In genomic region chr1:93636211-93636897, GRCm38 (mm10) we compare ENCODE assay signal across 7 mouse cellular contexts. TPM values are rescaled to one million over a fixed set of nuclear protein-coding genes. Genes with fewer than 3 reads are reported as not detected.
DNase-seq lines count a peak whose midpoint lies in the region; ATAC-seq and TF ChIP-seq lines count a peak whose summit lies in the region.

No protein-coding gene starts in this region.

- no peak for DNase-seq in lung, postnatal 10 days
- DNase-seq in embryo, embryonic 11 days = peak; percentile 49
- peak; percentile 52 for DNase-seq in midbrain, postnatal 0 days (ENCODE audit: low spot score)
- DNase-seq in adrenal gland, postnatal 36 days = no peak
- no peak for DNase-seq in spleen, postnatal 4 days (ENCODE audit: low spot score in 2 of 2)

- no peaks in the 10 kb centered on the region for H3K9me3 ChIP-seq in lung, embryonic 16.5 days (ENCODE audit: control insufficient read depth, low read length)
- H3K9me3 ChIP-seq in hindbrain, embryonic 16.5 days (ENCODE audit: control insufficient read depth, low read length) = no peaks in the 10 kb centered on the region
- H3K9me3 ChIP-seq in midbrain, postnatal 0 days (ENCODE audit: low read length) = no peaks in the 10 kb centered on the region

- H3K4me2 ChIP-seq in lung, embryonic 16.5 days (ENCODE audit: low read depth, low read length) = peak overlapping the region; percentile 81
- peak overlapping the region; percentile 71 for H3K4me2 ChIP-seq in hindbrain, embryonic 16.5 days (ENCODE audit: low read length)
- peak overlapping the region; percentile 75 for H3K4me2 ChIP-seq in midbrain, postnatal 0 days (ENCODE audit: low read depth, low read length, poor library complexity, severe bottlenecking)

- 23% methylated on average over 7 of the region's 7 CpGs for WGBS in lung, embryonic 16.5 days
- WGBS in hindbrain, embryonic 16.5 days = 29% methylated on average over 7 of the region's 7 CpGs
- 27% methylated on average over 7 of the region's 7 CpGs for WGBS in midbrain, postnatal 0 days

- H3K4me3 ChIP-seq in lung, embryonic 16.5 days (ENCODE audit: low read length) = peak overlapping the region; percentile 97
- H3K4me3 ChIP-seq in hindbrain, embryonic 16.5 days (ENCODE audit: low read length) = peak overlapping the region; percentile 65
- peak overlapping the region; percentile 88 for H3K4me3 ChIP-seq in midbrain, postnatal 0 days (ENCODE audit: low read depth, low read length)

- H3K9ac ChIP-seq in lung, embryonic 16.5 days (ENCODE audit: low read length) = peak overlapping the region; percentile 64
- peak overlapping the region; percentile 65 for H3K9ac ChIP-seq in hindbrain, embryonic 16.5 days (ENCODE audit: low read depth, low read length)
- H3K9ac ChIP-seq in midbrain, postnatal 0 days (replicated peaks; ENCODE audit: low read length, poor library complexity, severe bottlenecking) = peak overlapping the region; percentile 55; the same call in 1 of the 2 replicates

- H3K4me1 ChIP-seq in lung, embryonic 16.5 days (replicated peaks; ENCODE audit: control insufficient read depth, insufficient read depth, low read length) = peaks cover 9% of the 10 kb centered on the region
- H3K4me1 ChIP-seq in hindbrain, embryonic 16.5 days (ENCODE audit: control insufficient read depth, insufficient read depth, low read depth, low read length) = peaks cover 17% of the 10 kb centered on the region
- peaks cover 6% of the 10 kb centered on the region for H3K4me1 ChIP-seq in midbrain, postnatal 0 days (ENCODE audit: insufficient read depth, low read length)

- no peaks in the 10 kb centered on the region for H3K27me3 ChIP-seq in lung, embryonic 16.5 days (ENCODE audit: control insufficient read depth, insufficient read depth, low read depth, low read length)
- H3K27me3 ChIP-seq in hindbrain, embryonic 16.5 days (replicated peaks; ENCODE audit: control insufficient read depth, insufficient read depth, low read length) = no peaks in the 10 kb centered on the region
- no peaks in the 10 kb centered on the region for H3K27me3 ChIP-seq in midbrain, postnatal 0 days (ENCODE audit: insufficient read depth, low read length)

- ATAC-seq in lung, embryonic 16.5 days (ENCODE audit: low read depth) = peak; percentile 35
- peak; percentile 27 for ATAC-seq in hindbrain, embryonic 16.5 days
- ATAC-seq in midbrain, postnatal 0 days (ENCODE audit: low FRiP score) = peak; percentile 55; the same call in 1 of the 2 replicates

- peaks cover 1% of the 10 kb centered on the region; the same call in 1 of the 2 replicates for H3K36me3 ChIP-seq in lung, embryonic 16.5 days (ENCODE audit: control insufficient read depth, insufficient read depth, low read length)
- no peaks in the 10 kb centered on the region for H3K36me3 ChIP-seq in hindbrain, embryonic 16.5 days (ENCODE audit: control insufficient read depth, insufficient read depth, low read length)
- H3K36me3 ChIP-seq in midbrain, postnatal 0 days (ENCODE audit: insufficient read depth, low read length) = 0 out of 2 replicates have a peak, but pooled peaks cover 7% of the 10 kb centered on the region

- peak overlapping the region; percentile 80 for H3K27ac ChIP-seq in lung, embryonic 16.5 days (ENCODE audit: low read length)
- peak overlapping the region; percentile 80 for H3K27ac ChIP-seq in hindbrain, embryonic 16.5 days (ENCODE audit: low read depth, low read length)
- peak overlapping the region; percentile 89 for H3K27ac ChIP-seq in midbrain, postnatal 0 days (ENCODE audit: low read depth, low read length)

- peak; percentile 60 for TF ChIP-seq CTCF in midbrain, postnatal 0 days (IDR thresholded peaks at IDR 0.05)

RNA-seq across cellular contexts. Expression of gene Stk25, which starts 22.1 kb away (rescaled TPM):
- polyA plus RNA-seq in lung, embryonic 16.5 days (2015; fragmentation: Nextera tagmentation; extraction: Ambion mirVana) = 176 and 183 TPM in 2 replicates
- 347 and 377 TPM in 2 replicates for polyA plus RNA-seq in hindbrain, embryonic 16.5 days (2015; fragmentation: Nextera tagmentation; extraction: Ambion mirVana)
- 301 and 335 TPM in 2 replicates for total RNA-seq in midbrain, postnatal 0 days (2014; rRNA removed)
- polyA plus RNA-seq in midbrain, postnatal 0 days (2015; fragmentation: Nextera tagmentation; extraction: Ambion mirVana) = 362 and 412 TPM in 2 replicates
- total RNA-seq in adrenal gland, postnatal 36 days (2021) = 100 to 1,000 TPM; 127 to 129 TPM

RNA-seq across cellular contexts. Expression of gene Bok, which starts 49.1 kb away (rescaled TPM):
- 65.9 and 68.1 TPM in 2 replicates for polyA plus RNA-seq in lung, embryonic 16.5 days (2015; fragmentation: Nextera tagmentation; extraction: Ambion mirVana)
- polyA plus RNA-seq in hindbrain, embryonic 16.5 days (2015; fragmentation: Nextera tagmentation; extraction: Ambion mirVana) = 102 and 109 TPM in 2 replicates
- total RNA-seq in midbrain, postnatal 0 days (2014; rRNA removed) = 99.4 and 108 TPM in 2 replicates
- polyA plus RNA-seq in midbrain, postnatal 0 days (2015; fragmentation: Nextera tagmentation; extraction: Ambion mirVana) = 95.4 and 96.6 TPM in 2 replicates
- 10 to 100 TPM; 10.9 to 13.1 TPM for total RNA-seq in adrenal gland, postnatal 36 days (2021)

Comparison
In these comparisons a context has a peak if more than half of its experiments do, and no peak if none do; other contexts are left out.
1. DNase-seq: peak in embryo, embryonic 11 days (single experiment) and midbrain, postnatal 0 days (single experiment); none in lung, postnatal 10 days (single experiment), adrenal gland, postnatal 36 days (0 of 2) and spleen, postnatal 4 days (0 of 2).
2. Peak in every context shown above with its lines, with median percentiles within 50 percentile points of each other: ATAC-seq, H3K27ac ChIP-seq, H3K4me2 ChIP-seq, H3K4me3 ChIP-seq and H3K9ac ChIP-seq.